Mouse (Mus musculus) small intestine, adult 2 months (tissue): Measurements from ENCODE around the gene Atp2b2.

Experiments
- CTCF ChIP-seq: fragments of 200-500 bp; IDR thresholded peaks from 2 replicates; pipeline ENCODE4 v1.5.1; 2012; ENCODE audit warnings: low read depth, mild to moderate bottlenecking, control low read depth, inconsistent platforms, low read length, moderate library complexity, mixed read lengths; ENCODE audit not compliant: insufficient replicate concordance, insufficient read length; ENCODE audit errors: extremely low read depth
- POLR2A ChIP-seq: fragments of 200-500 bp; IDR thresholded peaks from 2 replicates; pipeline ENCODE4 v1.6.1; 2012; ENCODE audit warnings: low read depth, mild to moderate bottlenecking, control low read depth, inconsistent platforms, low read length, moderate library complexity

- no peak for TF ChIP-seq CTCF
- no peak for TF ChIP-seq POLR2A
Observed at GRCm38 (mm10) chr6:113858317-113858716, 184.1 kb downstream of the Atp2b2 start.
